Mouse (Mus musculus) heart, postnatal 0 days (tissue): Measurements from ENCODE around the gene Zswim9.

Experiments
- CTCF ChIP-seq: IDR thresholded peaks from 2 replicates; pipeline ENCODE4 v1.5.1; 2016; ENCODE audit warnings: antibody characterized with exemption, control low read depth, low read depth
- EP300 ChIP-seq: IDR thresholded peaks from 2 replicates; pipeline ENCODE4 v1.6.1; 2016; ENCODE audit warnings: antibody characterized with exemption, low read depth

DNA sequence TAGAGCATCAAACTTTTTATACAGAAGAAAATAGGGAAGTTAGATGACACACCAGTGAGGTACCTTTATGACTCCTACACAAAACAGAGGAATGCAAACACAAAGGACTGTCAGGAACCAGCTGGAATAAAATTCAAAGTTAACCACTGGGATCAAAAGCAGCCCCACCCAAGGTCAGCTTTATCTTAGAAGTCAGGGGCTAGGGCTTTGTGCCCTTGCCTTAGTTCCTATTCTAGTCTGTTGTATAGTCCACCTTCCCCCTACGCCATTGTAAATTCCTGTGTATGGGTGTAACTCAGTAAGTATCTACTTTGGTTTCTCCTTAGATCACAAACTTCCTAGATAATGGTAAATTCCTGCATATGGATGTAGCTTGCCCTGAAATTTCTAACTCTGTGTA, 19.1 kb upstream of the Zswim9 start:
- TF ChIP-seq CTCF (no peak), EP300 (no peak)
